Mouse (Mus musculus): ENCODE measurements at regions not wholly inside any gene's neighbourhood (a gene's known extent, or its start where the extent isn't known, plus 50 kb on each side); places are given as distances from the start of the nearest gene placed in this dataset.

DNA sequence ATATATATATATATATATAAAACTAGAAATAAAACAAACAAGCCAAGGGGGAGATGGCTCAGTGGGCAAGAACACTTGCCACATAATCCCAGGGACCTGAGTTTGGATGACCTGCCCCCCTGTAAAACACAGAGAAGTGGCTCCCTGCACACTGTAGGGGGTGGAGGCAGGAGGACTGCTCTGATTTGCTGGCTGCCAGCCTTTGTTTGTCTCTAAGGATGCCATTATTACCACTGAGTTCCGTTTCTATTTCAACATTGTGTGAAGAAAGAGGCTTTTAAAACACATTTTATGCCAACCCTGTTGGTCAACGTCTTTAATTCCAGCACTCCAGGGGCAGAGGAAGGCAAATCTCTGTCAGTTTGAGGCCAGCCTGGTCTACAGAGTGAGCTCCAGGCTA is 82.2 kb upstream of the Errfi1 start:
- no peak for DNase-seq (ENCODE audit: low read depth, low spot score)

DNA sequence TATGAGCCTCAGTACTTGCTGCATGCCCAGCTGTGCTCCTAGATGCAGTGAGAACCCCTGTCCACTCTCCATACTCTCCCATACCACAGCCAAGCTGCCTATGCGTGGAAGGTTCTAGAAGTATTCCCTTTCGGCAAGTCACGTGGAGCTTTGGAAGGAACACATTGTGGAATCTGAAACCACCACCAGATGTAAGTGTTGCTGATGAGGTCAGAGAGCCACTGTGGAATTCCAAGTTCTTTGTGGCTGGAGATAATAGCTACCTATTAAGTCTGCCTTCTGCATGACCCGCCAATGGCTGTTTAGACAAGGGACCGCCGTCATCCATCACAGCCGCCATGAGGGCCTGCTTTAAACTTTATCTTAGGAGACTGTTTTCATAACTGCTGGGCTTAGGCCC is 84.7 kb upstream of the Errfi1 start:
- no peak for DNase-seq (ENCODE audit: low read depth, low spot score)

DNA sequence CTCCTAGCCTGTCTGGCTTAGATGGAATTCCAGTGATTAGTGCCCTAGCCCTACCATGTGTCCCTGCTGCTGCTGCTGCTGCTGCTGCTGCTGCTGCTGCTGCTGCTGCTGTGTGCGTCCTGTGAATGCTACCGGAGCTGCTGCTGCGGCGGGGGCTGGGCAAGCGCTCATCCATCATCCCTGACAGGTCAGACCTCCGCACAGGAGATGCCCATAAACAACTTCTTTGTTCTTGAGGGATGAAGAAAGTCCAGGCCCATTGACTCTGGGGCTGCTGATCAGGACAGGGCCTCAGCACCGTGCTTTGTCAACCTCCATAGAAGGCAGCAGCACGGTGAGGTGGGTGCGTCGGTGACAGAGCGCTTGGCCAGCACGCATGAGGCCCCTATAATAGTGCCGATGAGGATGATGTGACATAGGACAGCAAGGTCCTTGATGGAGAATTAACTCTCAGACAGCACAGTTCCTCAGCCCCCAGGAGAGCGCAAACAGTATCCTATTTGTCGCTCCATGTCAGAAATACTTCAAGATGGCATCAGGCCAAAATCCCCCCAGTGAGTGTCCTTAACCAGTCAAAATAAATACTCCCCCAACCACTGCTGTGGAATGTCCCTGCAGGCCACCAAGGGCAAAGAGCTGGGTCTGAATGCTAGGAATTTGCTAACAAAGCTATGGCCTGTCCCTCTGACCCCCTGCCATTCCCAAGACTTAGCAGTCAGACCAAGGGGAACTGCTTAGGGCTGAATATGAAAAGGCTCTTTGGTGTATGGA is 95.1 kb upstream of the Errfi1 start:
- DNase-seq (ENCODE audit: low read depth, low spot score): no peak

DNA sequence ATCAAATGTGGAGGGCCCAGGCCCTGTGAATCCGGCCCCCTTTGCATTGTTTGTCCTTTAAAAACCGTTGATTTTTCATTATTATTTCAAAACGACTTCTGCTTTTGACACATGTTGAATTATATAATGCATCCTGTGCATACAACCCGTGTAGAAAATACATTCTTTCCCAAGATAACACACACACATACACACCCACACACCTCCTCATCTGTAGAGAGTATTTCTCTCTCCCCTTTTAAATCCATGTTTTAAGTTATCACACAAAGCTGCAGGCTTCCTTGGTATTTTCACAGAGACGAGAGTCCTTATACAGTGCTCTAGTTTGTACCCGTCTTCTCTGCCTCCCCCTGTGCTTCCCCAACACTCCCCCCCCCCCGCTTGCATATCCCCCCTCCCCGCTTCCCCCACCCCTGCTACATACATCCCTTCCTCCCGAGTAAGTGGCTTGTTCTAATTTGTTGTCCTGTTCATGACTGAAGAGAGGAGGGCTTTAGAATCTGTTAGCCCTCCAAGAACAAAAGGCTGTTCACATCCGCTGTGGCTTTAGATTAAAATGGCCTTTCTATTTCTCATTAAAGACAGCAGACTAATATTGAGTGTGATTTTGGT is 95.8 kb upstream of the Errfi1 start:
- peak; percentile 26 for DNase-seq (ENCODE audit: low read depth, low spot score)

DNA sequence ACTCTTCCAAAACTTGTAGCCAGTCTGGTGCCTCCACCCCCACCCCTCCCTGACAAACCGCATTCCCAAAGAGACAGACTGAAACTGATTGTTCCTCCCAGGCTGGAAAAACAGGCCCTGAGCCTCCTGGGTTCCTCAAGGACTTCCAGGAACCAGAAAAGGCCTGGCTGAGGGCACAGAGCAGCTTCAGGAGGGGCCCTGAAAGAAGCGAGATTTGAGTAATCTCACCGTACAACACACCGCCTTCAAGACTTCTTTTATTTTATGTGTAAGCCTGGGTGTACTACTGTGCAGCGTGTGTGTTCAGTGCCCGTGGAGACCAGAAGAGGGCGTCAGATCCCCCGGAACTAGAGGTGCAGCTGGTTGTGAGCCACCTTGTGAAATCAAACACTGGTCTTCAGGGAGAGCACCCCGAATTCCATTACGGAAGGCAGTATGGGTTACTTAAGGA is 96.4 kb upstream of the Errfi1 start:
- DNase-seq (ENCODE audit: low read depth, low spot score): no peak

DNA sequence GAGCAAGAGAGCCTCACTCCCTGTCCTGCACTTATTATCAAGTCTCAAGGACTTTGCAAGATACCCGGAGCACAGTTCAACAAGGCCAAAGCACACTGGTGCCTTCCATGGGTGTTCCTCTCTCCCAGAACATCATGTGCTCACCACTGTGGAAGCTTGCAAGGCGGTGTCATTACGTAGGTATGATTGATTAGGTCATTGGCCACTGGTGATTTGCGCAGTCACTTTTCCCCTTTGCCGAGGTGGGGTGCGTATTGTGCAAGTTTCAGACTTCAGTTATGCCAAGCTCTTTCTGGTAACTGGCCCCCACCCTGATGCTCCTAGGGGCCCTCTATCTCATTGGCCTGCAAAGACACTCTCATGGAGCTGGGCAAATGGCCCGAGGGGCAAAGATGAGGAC is 98.3 kb upstream of the Errfi1 start:
- DNase-seq (ENCODE audit: low read depth, low spot score): no peak

DNA sequence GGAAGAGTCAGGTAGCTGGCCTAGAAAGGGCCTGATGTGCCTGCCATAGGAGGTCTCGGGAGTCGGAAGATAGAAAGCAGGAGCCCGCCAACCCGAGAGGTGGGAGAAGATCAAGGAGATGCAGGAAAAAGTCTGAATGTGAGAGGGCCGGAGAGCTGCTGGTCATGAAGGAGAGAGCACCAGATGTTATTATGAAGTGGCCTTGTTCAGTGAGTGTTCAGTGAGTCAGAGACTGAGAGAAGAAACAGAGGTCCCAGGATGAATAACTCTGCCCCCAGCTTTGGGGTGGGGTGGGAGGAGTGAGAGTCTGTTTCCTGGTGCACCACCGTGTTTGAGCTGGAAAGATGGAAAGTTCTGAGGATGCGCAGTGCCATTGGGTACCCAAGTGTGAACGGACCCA is 100.2 kb upstream of the Slc45a1 start:
- no peak for DNase-seq (ENCODE audit: low read depth, low spot score)

DNA sequence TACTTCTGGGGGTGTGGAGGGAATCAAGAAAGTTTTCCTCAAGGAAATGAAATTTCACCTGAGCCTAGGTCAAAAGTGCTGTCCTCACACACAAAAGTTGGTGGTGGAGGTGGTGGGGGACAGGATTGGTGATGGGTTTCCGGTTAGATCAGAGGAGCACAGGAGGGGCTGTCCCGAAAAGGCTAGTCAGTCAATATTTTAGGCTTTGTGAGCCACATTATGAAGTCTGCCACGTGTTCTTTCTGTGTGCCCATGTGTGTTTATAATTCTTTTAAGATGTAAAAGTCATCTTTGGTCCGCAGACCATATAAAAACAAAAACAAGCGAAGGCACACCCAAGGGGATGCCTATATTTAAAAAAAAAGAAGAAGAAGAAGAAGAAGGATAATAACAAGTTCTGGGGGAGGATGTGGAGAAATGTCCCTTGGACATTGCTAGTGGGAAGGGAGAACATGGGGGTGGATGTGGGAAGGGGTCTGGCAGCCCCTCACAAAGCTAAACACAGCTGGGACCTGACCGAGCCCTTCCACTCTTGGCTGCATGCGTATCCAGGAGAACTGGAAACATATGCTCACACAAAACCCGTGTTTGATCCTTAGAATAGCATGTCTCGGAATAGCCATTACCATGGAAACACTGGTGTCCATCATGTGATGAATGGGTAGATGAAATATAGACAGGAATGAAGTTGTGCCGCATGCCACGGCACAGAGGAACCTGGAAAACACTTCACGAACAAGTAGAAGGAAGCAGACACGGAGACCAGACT is 98.7 kb upstream of the Slc45a1 start:
- peak; percentile 58 for DNase-seq (ENCODE audit: low read depth, low spot score)

DNA sequence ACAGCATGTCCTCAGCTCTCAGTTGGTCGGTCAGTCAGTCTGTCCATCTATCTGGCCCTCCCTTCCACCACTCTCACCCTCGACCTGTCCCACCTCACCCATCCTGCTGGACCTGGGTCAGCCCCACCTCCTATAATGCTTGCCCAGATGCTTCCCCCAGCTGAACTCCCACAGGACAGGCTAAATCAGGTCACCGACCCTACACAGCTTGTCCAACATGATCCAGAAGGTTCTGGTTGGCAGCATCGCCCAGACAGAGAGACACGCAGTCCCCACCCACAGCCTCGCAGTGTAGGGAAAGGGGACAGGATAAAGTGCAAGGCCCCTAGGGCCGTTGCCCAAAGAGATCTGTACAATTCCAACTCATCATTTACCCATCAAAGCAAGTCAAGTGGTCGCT is 97.1 kb upstream of the Slc45a1 start:
- no peak for DNase-seq (ENCODE audit: low read depth, low spot score)

DNA sequence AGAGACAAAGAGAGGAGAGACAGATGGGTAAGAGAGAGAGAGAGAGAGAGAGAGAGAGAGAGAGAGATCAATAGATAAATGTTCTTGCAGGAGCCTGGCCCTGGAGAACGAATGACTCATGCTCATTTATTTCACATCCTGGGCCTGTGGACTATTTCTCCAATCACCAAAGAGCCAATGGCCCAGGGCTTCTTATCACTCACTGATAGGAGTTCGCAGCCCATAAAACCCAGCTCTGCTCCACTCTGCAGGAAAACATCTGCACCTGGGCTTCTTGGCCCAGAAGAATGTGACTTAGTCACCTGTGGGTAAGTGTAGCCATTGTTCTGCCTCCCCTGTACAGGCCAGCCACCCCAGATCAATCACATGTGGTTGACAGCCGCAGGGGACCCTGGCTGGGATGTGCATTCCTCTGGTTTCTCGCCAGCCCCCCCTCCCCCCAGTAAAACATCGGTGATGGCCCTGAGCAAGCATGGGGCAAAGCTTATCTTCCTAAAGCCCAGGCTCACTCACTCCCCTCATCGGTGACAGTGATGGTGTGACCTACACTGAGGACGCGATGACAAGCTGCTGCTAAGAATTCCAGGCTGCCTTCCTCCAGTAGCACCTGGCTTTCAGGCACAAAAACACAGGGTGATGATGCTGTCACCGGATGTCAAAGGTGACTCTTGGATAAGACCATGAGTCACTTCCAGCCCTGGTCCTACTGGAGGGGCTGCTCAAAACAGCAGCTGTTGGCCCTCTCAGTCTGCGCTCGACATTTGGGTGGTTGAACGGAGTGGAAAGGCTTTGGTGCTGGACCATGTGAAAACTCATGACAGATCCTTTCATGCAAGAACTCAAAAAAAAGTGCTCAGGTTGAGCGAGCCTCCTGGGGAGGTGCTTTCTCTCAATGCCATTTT is 96.4 kb upstream of the Slc45a1 start:
- no peak for DNase-seq (ENCODE audit: low read depth, low spot score)

DNA sequence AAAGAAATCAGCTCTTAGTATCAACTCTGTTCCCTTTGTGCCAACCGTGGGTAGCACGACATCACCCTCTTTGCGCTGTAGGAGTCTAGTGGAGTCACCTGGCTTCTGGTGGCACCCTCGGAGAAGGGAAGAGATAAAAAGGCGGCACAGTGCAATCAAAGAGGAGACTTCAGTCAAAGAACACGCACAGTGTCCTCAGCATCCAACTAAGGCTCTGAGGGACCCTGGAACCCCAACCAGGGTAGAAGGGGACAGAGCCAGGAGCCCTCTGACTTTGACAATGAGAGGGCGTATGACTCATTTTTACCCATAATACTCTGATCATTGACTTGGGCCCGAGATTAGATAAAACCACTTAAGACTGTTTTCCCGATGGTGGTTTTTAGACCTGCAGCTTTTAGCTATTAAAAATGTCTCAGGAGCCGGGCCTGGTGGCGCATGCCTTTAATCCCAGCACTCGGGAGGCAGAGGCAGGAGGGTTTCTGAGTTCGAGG is 94.5 kb upstream of the Slc45a1 start:
- DNase-seq (ENCODE audit: low read depth, low spot score): no peak

DNA sequence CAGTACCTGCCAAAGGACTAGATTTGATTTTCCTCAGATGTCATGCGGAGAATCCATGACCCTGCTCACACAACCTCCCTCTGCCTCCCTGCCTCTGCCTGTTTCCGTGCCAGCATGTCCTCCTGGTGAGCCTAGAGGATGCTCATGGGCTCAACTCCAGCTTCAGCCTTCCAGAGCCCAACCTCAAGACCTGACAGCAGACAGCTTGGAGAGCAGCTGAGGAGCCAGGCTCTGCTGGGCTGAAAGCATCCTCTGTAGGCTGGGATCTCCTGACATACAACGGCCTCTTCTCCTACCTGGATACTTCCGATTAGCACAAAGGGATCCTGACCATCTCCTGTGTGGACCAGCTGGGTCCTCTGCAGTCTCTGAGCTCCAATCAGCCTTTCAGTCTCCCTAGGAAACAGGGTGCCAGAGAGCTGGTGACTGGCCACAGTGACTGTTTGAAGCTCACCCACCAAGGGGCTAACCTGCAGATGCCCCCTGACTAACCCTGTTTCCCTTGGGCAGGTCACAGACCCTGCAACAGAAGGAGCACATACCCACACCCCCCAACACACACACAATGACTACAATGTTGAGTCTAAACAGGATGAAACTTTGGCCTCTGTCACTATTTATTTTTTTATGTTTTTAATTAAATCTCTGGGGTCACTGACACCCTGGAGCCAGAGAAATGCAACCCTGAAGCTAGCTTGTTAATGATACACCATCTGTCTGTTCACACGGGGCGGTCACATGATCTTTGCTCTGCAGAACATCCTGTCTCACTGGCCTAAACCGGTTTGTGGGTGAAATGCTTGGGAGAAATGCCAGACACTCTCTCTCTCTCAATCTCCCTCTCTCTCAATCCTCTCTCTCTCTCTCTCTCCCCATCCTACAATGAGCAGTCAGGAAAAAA is 93.8 kb upstream of the Slc45a1 start:
- peak; percentile 54 for DNase-seq (ENCODE audit: low read depth, low spot score)

DNA sequence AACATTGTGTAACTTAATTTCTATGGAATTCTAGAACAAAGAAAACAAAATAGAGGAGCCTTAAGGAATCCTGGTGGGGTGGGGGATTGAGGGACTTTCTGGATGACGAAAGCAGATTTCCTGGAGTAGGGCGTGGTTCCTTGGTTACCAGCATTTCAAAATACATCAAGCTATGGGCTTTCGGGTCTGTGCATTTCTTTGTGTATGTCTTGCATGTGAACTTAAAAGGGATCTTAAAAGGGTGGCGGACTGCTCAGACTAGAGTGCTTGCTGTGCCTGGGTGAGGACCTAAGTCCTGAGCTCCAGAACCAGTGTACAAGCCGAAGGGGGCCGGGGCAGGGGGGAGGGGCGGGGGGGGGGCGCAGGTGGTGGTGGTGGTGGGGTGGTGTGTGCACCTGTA is 91.5 kb upstream of the Slc45a1 start:
- DNase-seq (ENCODE audit: low read depth, low spot score): no peak

DNA sequence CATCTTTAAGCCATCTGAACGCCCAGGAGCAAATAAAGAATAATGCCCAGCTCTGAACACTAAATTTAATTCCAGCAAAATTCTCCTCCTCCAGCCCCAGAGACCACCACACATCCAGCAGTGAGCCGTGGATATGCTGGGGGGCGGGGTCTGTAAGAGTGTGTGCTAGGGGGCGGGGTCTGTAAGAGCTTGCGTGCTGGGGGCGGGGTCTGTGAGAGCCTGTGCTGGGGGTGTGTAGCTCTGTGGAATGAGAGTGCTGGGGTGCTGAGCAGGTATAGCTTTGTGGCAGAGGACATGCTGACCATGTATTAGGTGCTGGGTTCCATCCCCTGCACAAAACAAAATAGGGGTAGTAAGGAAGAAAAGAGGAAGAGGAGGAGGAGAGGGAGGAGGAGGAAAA is 91.1 kb upstream of the Slc45a1 start:
- DNase-seq (ENCODE audit: low read depth, low spot score): no peak

DNA sequence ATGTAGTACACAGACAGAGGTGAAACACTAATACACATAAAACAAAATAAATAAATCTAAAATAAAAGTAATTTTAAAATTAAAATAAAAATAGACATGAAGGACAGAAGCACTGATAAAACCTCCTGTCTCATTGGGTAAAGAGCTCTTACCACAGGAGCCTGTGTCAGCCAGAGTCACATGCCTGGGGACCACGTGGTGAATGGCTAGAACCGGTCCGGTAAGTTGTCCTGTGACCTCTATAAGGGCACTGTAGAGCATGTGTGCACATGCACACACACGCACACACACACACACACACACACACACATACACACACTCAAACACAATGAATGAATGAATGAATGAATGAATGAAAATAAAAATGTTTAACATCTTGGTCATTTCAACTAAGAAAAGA is 89.8 kb upstream of the Slc45a1 start:
- no peak for DNase-seq (ENCODE audit: low read depth, low spot score)

DNA sequence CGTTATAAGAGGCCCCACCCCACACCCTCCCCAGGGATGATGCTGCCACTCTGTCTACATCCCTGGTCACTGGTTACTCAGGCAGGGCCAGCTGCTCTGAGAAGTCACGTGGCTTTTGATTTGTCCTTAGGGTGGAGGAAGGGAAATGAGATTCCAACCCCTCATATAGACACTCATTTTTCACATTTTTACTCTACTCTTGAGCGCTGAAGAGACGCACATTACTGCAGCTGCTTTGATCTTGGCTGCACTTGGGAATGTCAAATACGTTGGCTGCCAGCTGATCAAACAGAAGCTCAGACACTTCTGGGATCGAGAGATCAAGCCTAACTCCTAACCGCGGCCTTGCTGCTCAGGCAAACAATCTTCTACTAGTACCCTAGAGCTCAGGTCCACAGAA is 88.2 kb upstream of the Slc45a1 start:
- no peak for DNase-seq (ENCODE audit: low read depth, low spot score)

DNA sequence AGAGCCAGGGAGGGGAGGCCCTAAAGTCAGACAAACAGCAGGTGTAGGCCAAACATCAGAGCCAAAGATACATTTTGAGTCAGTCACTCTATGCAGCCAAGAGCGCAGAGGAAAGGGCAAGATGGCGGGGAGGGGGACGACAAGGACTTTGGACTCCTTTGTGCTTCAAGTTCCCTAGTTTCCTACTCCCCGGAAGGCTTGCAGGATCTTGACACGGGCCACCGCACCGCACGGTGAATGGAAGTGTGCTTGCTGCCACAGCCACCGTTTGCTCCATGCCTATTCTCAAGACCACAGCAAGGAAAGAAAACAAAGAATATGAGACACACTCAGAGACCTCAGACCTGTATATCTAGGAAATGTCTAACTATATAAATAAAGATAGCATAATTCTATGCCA is 86.8 kb upstream of the Slc45a1 start:
- DNase-seq (ENCODE audit: low read depth, low spot score): no peak

DNA sequence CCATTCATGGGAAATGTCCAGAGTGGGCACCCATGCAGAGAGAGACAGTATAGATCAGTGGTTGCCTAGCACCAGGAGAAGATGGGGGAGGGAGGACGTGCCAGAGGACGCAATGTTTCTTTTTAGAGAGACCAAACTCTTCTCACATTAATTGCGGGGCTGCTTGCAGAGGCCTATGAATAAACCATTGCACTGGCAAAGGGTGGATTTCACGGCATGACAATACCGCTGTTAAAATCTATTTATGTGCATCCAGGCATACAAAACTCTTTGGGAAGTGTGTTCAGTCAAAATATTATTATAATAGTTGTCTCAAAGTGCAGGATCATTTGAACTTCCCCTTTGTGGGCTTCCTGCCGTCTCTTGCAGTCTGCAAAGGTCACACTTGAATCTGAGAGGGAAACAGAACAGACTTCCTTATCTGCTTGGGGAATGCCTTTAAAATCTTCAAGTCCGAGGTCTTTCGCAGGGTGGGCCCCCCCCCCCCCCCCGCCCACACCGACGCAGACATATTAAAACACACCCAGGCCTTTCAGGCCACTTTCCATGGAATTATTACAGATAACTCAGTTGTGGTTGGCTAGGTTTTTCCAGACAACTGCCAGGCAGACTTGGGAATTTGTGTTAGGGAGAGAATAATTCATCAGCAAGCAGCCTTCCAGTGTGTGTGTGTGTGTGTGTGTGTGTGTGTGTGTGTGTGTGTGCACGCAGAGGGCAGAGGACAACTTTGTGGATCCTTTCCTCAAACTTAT is 78.3 kb upstream of the Slc45a1 start:
- DNase-seq (ENCODE audit: low read depth, low spot score): no peak

DNA sequence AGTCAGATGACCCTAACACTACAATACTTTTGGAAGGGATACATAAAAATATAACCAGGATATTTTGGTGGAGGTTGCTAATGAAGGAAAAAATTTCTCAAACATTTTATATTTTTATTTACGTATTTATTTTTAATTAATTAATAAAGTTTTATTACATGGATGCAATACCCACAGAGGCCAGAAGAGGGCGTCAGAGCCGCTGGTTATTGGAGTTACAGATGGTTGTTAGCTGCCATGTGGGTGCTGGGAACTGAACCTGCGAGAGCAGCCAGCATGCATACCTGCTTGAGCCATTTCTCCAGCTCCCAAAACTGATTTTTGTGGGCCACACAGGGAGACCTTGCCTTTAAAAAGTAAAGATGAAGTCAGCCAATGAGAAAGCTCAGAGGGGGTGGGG is 74.6 kb upstream of the Slc45a1 start:
- no peak for DNase-seq (ENCODE audit: low read depth, low spot score)

DNA sequence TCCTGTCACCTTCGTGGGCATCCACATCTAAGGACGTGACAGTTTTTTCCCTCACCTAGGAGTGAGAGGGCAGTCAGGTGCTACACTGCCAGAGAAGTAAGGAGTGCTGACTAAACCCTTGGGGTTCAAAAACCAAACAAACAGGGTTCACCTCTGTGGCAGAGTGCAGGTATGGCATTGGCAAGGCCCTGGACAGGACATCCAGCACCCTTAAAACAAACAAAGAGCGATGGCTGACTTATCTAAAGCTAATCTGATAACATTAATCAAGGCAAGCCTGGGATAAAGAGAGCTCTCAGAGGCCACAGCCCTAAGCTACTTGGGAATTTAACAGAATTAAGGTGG is 74.1 kb upstream of the Slc45a1 start:
- DNase-seq (ENCODE audit: low read depth, low spot score): no peak
